Mouse (Mus musculus) ES-E14 (cell line): ENCODE data around the gene Mrpl20.

ENCODE experiments used
- MAFK ChIP-seq: IDR thresholded peaks from 2 replicates; pipeline ENCODE4 v1.6.1; 2014; ENCODE audit warnings: mild to moderate bottlenecking, low read depth, low read length, inconsistent platforms; ENCODE audit not compliant: insufficient read depth
- ZC3H11A ChIP-seq: IDR thresholded peaks from 2 replicates; pipeline ENCODE4 v1.6.1; 2012; ENCODE audit warnings: low read depth, mild to moderate bottlenecking, inconsistent platforms, low read length, borderline replicate concordance

DNA sequence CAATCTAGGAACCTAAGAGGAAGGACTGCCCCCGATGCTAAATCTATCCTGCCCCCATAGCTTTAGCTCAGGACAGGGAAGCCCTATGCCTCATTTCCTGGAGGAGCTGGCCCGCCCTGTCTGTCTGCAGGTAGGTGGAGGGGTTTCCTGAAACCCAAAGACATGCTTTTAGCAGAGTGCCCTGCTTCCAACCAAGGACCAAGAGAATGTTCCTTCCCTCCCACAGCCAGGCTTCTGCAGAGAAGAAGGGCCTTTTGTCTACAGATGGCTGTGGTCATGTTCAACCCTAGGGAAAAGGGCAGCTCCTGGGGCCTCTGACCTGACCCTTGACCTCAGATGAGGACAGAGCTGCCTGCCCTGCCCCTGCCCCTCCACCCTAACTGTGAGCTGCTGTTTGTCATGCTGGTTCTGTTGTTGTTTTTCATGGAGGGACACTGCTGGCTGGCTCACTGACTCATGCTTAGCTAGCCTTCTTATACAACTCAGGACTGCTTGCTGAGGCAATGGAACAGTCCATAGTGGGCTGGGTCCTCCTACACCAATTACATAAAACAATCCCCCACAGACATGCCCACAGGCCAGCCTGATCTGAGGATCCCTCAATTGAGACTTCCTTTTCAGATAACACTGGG, 25.9 kb upstream of the Mrpl20 start:
- TF ChIP-seq ZC3H11A (no peak), MAFK (no peak)
